Mouse (Mus musculus): ENCODE measurements around the gene Tsc22d4. TPM values are rescaled to one million over a fixed set of nuclear protein-coding genes. Genes with fewer than 3 reads are reported as not detected.

The Tsc22d4 gene
- total and polyA plus RNA-seq, 2 experiments from 2014 or later, result 157 to 320 TPM

- peak overlapping the region; percentile 91 for H3K27ac ChIP-seq (ENCODE audit: low read depth, low read length)
- TF ChIP-seq CTCF (IDR thresholded peaks at IDR 0.05), result peak; percentile 80
- peak overlapping the region; percentile 91 for H3K9ac ChIP-seq (replicated peaks; ENCODE audit: low read length, poor library complexity, severe bottlenecking)
- no peak for ATAC-seq (ENCODE audit: low FRiP score)
- peak; percentile 51 for DNase-seq (ENCODE audit: low spot score)
- peak overlapping the region; percentile 77 for H3K4me2 ChIP-seq (ENCODE audit: low read depth, low read length, poor library complexity, severe bottlenecking)
- no peaks in the 10 kb centered on the region for H3K27me3 ChIP-seq (ENCODE audit: insufficient read depth, low read length)
- no peaks in the 10 kb centered on the region for H3K9me3 ChIP-seq (ENCODE audit: low read length)
- peaks cover 36% of the 10 kb centered on the region for H3K4me1 ChIP-seq (ENCODE audit: insufficient read depth, low read length)
- 30% methylated on average over 5 of the region's 5 CpGs for WGBS
- H3K36me3 ChIP-seq (ENCODE audit: insufficient read depth, low read length), result peaks cover 14% of the 10 kb centered on the region
- peak overlapping the region; percentile 77 for H3K4me3 ChIP-seq (ENCODE audit: low read depth, low read length)
Measured at GRCm38 (mm10) chr5:137738516-137738915, 7.0 kb upstream of the Tsc22d4 start.

- Histone ChIP-seq H3K4me1 (ENCODE audit: insufficient read depth, low read length) (peaks cover 29% of the 10 kb centered on the region), H3K9ac (replicated peaks; ENCODE audit: low read length, poor library complexity, severe bottlenecking) (peak overlapping the region; percentile 91), H3K27me3 (ENCODE audit: insufficient read depth, low read length) (no peaks in the 10 kb centered on the region), H3K36me3 (ENCODE audit: insufficient read depth, low read length) (peaks cover 14% of the 10 kb centered on the region), H3K4me2 (ENCODE audit: low read depth, low read length, poor library complexity, severe bottlenecking) (peak overlapping the region; percentile 77), H3K27ac (ENCODE audit: low read depth, low read length) (peak overlapping the region; percentile 91), H3K9me3 (ENCODE audit: low read length) (no peaks in the 10 kb centered on the region), H3K4me3 (ENCODE audit: low read depth, low read length) (peak overlapping the region; percentile 77)
- TF ChIP-seq CTCF (IDR thresholded peaks at IDR 0.05), result no peak
- DNase-seq (ENCODE audit: low spot score) (no peak), ATAC-seq (ENCODE audit: low FRiP score) (no peak)
- 27% methylated on average over 9 of the region's 9 CpGs for WGBS
Measured at GRCm38 (mm10) chr5:137739471-137739870, 6.1 kb upstream of the Tsc22d4 start.

- DNase-seq (ENCODE audit: low spot score) (no peak), ATAC-seq (ENCODE audit: low FRiP score) (peak; percentile 5)
- peaks cover 19% of the 10 kb centered on the region for H3K4me1 ChIP-seq (ENCODE audit: insufficient read depth, low read length)
- H3K27ac ChIP-seq (ENCODE audit: low read depth, low read length), result peak overlapping the region; percentile 91
- H3K4me3 ChIP-seq (ENCODE audit: low read depth, low read length), result peak overlapping the region; percentile 77
- H3K36me3 ChIP-seq (ENCODE audit: insufficient read depth, low read length), result peaks cover 7% of the 10 kb centered on the region
- H3K27me3 ChIP-seq (ENCODE audit: insufficient read depth, low read length), result no peaks in the 10 kb centered on the region
- WGBS, result 6% methylated on average over 11 of the region's 11 CpGs
- H3K4me2 ChIP-seq (ENCODE audit: low read depth, low read length, poor library complexity, severe bottlenecking), result peak overlapping the region; percentile 77
- peak overlapping the region; percentile 91 for H3K9ac ChIP-seq (replicated peaks; ENCODE audit: low read length, poor library complexity, severe bottlenecking)
- TF ChIP-seq CTCF (IDR thresholded peaks at IDR 0.05), result no peak
- no peaks in the 10 kb centered on the region for H3K9me3 ChIP-seq (ENCODE audit: low read length)
Measured at GRCm38 (mm10) chr5:137740506-137740905, 5.0 kb upstream of the Tsc22d4 start.

- DNase-seq (ENCODE audit: low spot score) (peak; percentile 84), ATAC-seq (ENCODE audit: low FRiP score) (peak; percentile 84)
- peak; percentile 86 for TF ChIP-seq CTCF (IDR thresholded peaks at IDR 0.05)
- Histone ChIP-seq H3K27me3 (ENCODE audit: insufficient read depth, low read length) (no peaks in the 10 kb centered on the region), H3K4me1 (ENCODE audit: insufficient read depth, low read length) (peaks cover 18% of the 10 kb centered on the region), H3K9ac (replicated peaks; ENCODE audit: low read length, poor library complexity, severe bottlenecking) (peak within 1 kb of the TSS; percentile 91), H3K36me3 (ENCODE audit: insufficient read depth, low read length) (no peaks in the 10 kb centered on the region; the same call in 1 of the 2 replicates), H3K27ac (ENCODE audit: low read depth, low read length) (peak within 1 kb of the TSS; percentile 91), H3K9me3 (ENCODE audit: low read length) (no peaks in the 10 kb centered on the region), H3K4me3 (ENCODE audit: low read depth, low read length) (peak within 1 kb of the TSS; percentile 77), H3K4me2 (ENCODE audit: low read depth, low read length, poor library complexity, severe bottlenecking) (peak within 1 kb of the TSS; percentile 77)
- under 1% methylated on average over 67 of the region's 71 CpGs for WGBS
Measured at GRCm38 (mm10) chr5:137741023-137741931, 4.3 kb upstream of the Tsc22d4 start, which contains the start of gene Nyap1. Gene Nyap1, minus strand, starts transcription at chr5:137741607.

- 72% methylated on average over 10 of the region's 10 CpGs for WGBS
- H3K27me3 ChIP-seq (ENCODE audit: insufficient read depth, low read length), result no peaks in the 10 kb centered on the region
- H3K4me1 ChIP-seq (ENCODE audit: insufficient read depth, low read length), result peaks cover 18% of the 10 kb centered on the region
- H3K4me3 ChIP-seq (ENCODE audit: low read depth, low read length), result peak overlapping the region; percentile 77
- H3K4me2 ChIP-seq (ENCODE audit: low read depth, low read length, poor library complexity, severe bottlenecking), result peak overlapping the region; percentile 77
- H3K36me3 ChIP-seq (ENCODE audit: insufficient read depth, low read length), result no peaks in the 10 kb centered on the region
- H3K27ac ChIP-seq (ENCODE audit: low read depth, low read length), result peak overlapping the region; percentile 91; the same call in 1 of the 2 replicates
- DNase-seq (ENCODE audit: low spot score) (no peak), ATAC-seq (ENCODE audit: low FRiP score) (no peak)
- H3K9me3 ChIP-seq (ENCODE audit: low read length), result no peaks in the 10 kb centered on the region
- peak overlapping the region; percentile 91; the same call in 1 of the 2 replicates for H3K9ac ChIP-seq (replicated peaks; ENCODE audit: low read length, poor library complexity, severe bottlenecking)
- no peak for TF ChIP-seq CTCF (IDR thresholded peaks at IDR 0.05)
Measured at GRCm38 (mm10) chr5:137742048-137742447, 3.5 kb upstream of the Tsc22d4 start.

GRCm38 (mm10) chr5:137742836-137743235, 2.7 kb upstream of the Tsc22d4 start:
- H3K4me3 ChIP-seq (ENCODE audit: low read depth, low read length), result no peak overlapping the region
- DNase-seq (ENCODE audit: low spot score) (no peak), ATAC-seq (ENCODE audit: low FRiP score) (no peak)
- no peaks in the 10 kb centered on the region for H3K9me3 ChIP-seq (ENCODE audit: low read length)
- H3K9ac ChIP-seq (replicated peaks; ENCODE audit: low read length, poor library complexity, severe bottlenecking), result no peak overlapping the region
- WGBS, result 94% methylated on average over 6 of the region's 6 CpGs
- H3K4me1 ChIP-seq (ENCODE audit: insufficient read depth, low read length), result peaks cover 14% of the 10 kb centered on the region
- TF ChIP-seq CTCF (IDR thresholded peaks at IDR 0.05), result no peak
- no peak overlapping the region for H3K4me2 ChIP-seq (ENCODE audit: low read depth, low read length, poor library complexity, severe bottlenecking)
- H3K27ac ChIP-seq (ENCODE audit: low read depth, low read length), result no peak overlapping the region
- H3K36me3 ChIP-seq (ENCODE audit: insufficient read depth, low read length), result no peaks in the 10 kb centered on the region
- H3K27me3 ChIP-seq (ENCODE audit: insufficient read depth, low read length), result no peaks in the 10 kb centered on the region

Measured in midbrain, postnatal 0 days (tissue).